Mouse (Mus musculus) layer of hippocampus, adult 9-11 months (tissue): ENCODE data around the gene Cfap299.

Experiments
- DNase-seq: peaks from one replicate; pipeline ENCODE4 v3.0.0; 2022

Cfap299 gene

GRCm38 (mm10) chr5:98651049-98651448 is 321.9 kb downstream of the Cfap299 start:
- DNase-seq: no peak

GRCm38 (mm10) chr5:98688254-98688653 is 359.1 kb downstream of the Cfap299 start:
- DNase-seq: no peak

- DNase-seq: no peak
These were observed 363.0 kb downstream of the Cfap299 start for GRCm38 (mm10) chr5:98692070-98692469.

GRCm38 (mm10) chr5:98696336-98696735 is 367.2 kb downstream of the Cfap299 start:
- DNase-seq: no peak

- DNase-seq: no peak
These were observed 374.9 kb downstream of the Cfap299 start for GRCm38 (mm10) chr5:98703963-98704362.

- no peak for DNase-seq
These were observed 377.5 kb downstream of the Cfap299 start for GRCm38 (mm10) chr5:98706597-98706996.

GRCm38 (mm10) chr5:98715392-98715791 is 386.3 kb downstream of the Cfap299 start:
- no peak for DNase-seq

- DNase-seq: no peak
These were observed 403.3 kb downstream of the Cfap299 start for GRCm38 (mm10) chr5:98732157-98733009.

- DNase-seq: no peak
These were observed 403.9 kb downstream of the Cfap299 start for GRCm38 (mm10) chr5:98733010-98733399.

GRCm38 (mm10) chr5:98761858-98762652 is 433.0 kb downstream of the Cfap299 start:
- peak; percentile 8 for DNase-seq

- no peak for DNase-seq
These were observed 449.5 kb downstream of the Cfap299 start for GRCm38 (mm10) chr5:98778588-98778987.

GRCm38 (mm10) chr5:98782066-98782465 is 453.0 kb downstream of the Cfap299 start:
- no peak for DNase-seq

GRCm38 (mm10) chr5:98787735-98788134 is 458.6 kb downstream of the Cfap299 start:
- no peak for DNase-seq

- DNase-seq: no peak
These were observed 459.5 kb downstream of the Cfap299 start for GRCm38 (mm10) chr5:98788568-98788967.

GRCm38 (mm10) chr5:98790894-98791607 is 461.9 kb downstream of the Cfap299 start:
- DNase-seq: no peak

GRCm38 (mm10) chr5:98801495-98801894 is 472.4 kb downstream of the Cfap299 start:
- DNase-seq: no peak

GRCm38 (mm10) chr5:98804761-98805160 is 475.7 kb downstream of the Cfap299 start:
- no peak for DNase-seq

- DNase-seq: no peak
These were observed 477.4 kb downstream of the Cfap299 start for GRCm38 (mm10) chr5:98806492-98806891.

- DNase-seq: no peak
These were observed 477.9 kb downstream of the Cfap299 start for GRCm38 (mm10) chr5:98807022-98807421.

- DNase-seq: no peak
These were observed 478.8 kb downstream of the Cfap299 start for GRCm38 (mm10) chr5:98807953-98808352.

GRCm38 (mm10) chr5:98812380-98812779 is 483.3 kb downstream of the Cfap299 start:
- DNase-seq: no peak

- DNase-seq: no peak
These were observed 486.2 kb downstream of the Cfap299 start for GRCm38 (mm10) chr5:98815269-98815668.

GRCm38 (mm10) chr5:98833760-98834159 is 504.7 kb downstream of the Cfap299 start:
- no peak for DNase-seq
